Mouse (Mus musculus) kidney, adult 2 months (tissue): Measurements from ENCODE around the gene Efcab10.

ENCODE experiments used
- CTCF ChIP-seq: fragments of 200-500 bp; conservative IDR thresholded peaks from 2 replicates; pipeline ENCODE4 v1.5.1; 2011; ENCODE audit warnings: low read depth, mild to moderate bottlenecking, control low read depth, low read length, moderate library complexity, mixed read lengths; ENCODE audit not compliant: insufficient read depth, insufficient read length
- POLR2A ChIP-seq: fragments of 200-500 bp; IDR thresholded peaks from one replicate; pipeline ENCODE4 v1.6.1; 2011; ENCODE audit warnings: low read depth, low read length, control low read depth

DNA sequence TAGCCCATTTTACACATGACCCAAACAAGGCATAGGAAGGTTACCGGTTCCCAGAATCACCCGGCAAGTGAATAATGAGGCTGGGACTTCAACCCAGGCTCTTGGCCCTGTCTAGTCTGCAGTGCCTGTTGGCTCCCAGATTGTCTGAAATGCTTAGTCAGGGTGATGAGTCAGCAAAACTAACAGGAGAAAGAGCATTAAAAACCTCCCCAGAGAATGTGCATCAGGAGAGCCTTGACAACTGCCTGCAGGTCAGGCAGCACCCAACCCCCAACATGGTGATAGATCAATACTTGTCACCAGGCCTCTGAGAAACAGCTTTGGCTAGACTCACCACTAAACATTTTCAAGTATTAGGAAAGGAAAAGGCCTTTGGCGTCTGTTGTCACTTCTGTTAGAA, 25.1 kb upstream of the Efcab10 start:
- TF ChIP-seq CTCF (no peak), POLR2A (no peak)
